Mouse (Mus musculus) brain, embryonic 14.5 days (tissue): ENCODE results near the gene Tenm3. TPM values are rescaled to one million over a fixed set of nuclear protein-coding genes. Genes with fewer than 3 reads are reported as not detected.

Experiments used
- DNase-seq: peaks from one replicate; pipeline ENCODE4 v3.0.0-alpha.2; 2011; ENCODE audit warnings: low read depth
- CTCF ChIP-seq: fragments of 200-500 bp; IDR thresholded peaks from 2 replicates; pipeline ENCODE4 v1.5.1; 2012; ENCODE audit warnings: inconsistent platforms, mild to moderate bottlenecking, moderate library complexity, borderline replicate concordance; ENCODE audit not compliant: insufficient read depth, insufficient read length; ENCODE audit errors: extremely low read depth
- POLR2A ChIP-seq: fragments of 200-500 bp; IDR thresholded peaks from 2 replicates; pipeline ENCODE4 v1.6.1; 2012; ENCODE audit warnings: mild to moderate bottlenecking, inconsistent platforms, borderline replicate concordance; ENCODE audit not compliant: poor library complexity, insufficient read depth, insufficient read length, severe bottlenecking; ENCODE audit errors: extremely low read depth
- polyA plus RNA-seq: library from polyadenylated mRNA; depleted of rRNA; stranded (reverse); fragments of >200 nt; gene quantifications from 2 replicates; pipeline ENCODE4 v1.2.3, GENCODE M21; 2012

The Tenm3 gene
- polyA plus RNA-seq, 1 experiment: 50.8 TPM

DNA sequence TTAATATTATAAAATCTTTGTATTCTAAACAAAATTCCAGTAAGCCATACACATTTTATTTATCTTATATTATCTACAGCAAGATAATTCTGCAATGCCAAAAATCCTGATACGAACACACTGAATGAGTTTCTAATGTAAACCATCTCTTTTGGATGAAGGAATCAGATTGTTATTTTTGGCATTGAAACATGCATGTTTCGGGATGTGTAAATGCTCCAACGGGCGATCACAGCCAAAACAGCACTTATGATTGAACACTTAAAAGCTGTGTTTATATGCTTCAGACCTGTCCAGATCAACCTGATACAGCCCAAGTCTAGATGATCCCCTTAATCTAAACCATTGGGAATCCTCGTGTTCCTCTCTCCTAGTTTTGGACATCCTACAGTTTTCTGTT lies 292.4 kb downstream of the Tenm3 start:
- TF ChIP-seq CTCF: no peak
- no peak for TF ChIP-seq POLR2A

DNA sequence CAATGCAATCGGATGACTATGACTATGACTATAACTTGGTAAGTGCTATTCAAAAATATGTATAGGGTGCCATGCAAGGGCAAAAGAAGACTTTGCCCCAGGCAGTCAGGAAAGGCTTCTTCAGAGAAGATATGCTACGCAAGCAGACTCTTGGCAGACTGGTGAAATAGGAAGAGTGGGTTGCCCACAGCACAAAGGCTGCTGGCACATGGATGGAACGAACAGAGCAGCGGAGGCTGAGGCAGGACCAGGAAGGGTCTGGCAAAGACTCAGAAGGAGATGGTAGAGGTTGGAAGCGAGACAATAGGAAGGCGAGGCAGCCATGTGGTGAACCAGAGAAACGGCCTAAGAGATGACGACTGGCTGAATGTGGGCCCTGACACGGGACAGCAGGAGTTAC lies 294.8 kb downstream of the Tenm3 start:
- TF ChIP-seq CTCF: no peak
- TF ChIP-seq POLR2A: no peak
- DNase-seq: no peak

More for the DNA sequence above, 292.4 kb downstream of the Tenm3 start:
- DNase-seq: no peak

DNA sequence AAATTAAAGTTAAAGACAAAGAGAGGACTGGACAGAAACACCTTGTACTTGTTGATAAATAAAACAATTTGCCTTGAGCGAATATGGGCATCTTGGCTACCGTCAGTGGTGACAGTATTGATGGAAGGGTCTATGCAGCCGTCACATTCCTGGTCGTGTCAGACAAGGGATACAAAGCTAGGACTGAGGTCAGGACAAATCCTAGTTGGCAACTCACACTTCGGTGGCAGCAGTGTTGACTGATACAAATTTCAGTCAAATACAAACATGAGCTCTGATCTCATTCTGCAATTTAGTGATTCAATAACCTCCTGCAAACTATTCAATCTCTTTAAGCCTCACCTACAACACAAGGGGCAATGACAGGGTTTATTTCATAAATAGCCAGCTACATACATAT lies 298.1 kb downstream of the Tenm3 start:
- no peak for DNase-seq
- no peak for TF ChIP-seq CTCF

DNA sequence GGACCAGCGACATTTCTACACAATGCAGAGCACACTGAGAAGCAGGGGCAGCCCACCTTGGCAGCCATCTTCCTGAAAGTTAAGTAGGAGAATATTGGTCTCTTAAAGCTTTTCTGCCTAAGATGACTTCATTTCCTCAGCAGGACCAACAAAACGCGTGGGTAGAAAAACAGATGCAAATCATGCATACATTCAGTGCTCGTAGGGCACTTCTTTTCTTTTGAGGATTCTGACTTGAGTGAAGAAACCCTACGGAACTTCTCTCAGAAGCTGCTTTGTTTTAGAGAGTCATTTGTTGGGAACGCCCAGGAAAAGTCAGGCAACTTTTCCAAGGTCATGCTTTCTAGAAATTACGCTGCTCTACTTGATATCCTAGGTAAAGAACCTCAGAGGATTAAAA lies 298.9 kb downstream of the Tenm3 start:
- no peak for DNase-seq
- TF ChIP-seq CTCF (no peak), POLR2A (no peak)

DNA sequence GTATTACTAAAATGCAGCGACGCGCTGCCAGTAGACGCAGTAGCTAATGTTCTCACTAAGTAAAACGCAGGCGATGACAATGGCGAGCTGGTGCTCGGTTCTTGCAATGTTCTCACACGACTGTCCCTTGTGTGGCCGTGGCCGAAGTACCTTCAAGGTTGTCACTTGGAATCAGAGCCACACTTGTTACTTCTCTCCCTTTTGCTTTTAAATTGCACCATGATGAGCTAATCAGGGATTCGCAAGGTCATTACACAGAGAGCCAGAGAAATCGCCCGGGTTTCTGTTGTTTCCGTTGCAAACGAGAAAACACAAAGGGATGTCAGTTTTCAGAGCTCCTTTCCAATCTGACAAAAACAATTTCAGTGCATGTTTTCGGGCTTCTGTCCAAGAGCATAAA lies 301.6 kb downstream of the Tenm3 start:
- no peak for TF ChIP-seq POLR2A
- no peak for TF ChIP-seq CTCF
- no peak for DNase-seq

DNA sequence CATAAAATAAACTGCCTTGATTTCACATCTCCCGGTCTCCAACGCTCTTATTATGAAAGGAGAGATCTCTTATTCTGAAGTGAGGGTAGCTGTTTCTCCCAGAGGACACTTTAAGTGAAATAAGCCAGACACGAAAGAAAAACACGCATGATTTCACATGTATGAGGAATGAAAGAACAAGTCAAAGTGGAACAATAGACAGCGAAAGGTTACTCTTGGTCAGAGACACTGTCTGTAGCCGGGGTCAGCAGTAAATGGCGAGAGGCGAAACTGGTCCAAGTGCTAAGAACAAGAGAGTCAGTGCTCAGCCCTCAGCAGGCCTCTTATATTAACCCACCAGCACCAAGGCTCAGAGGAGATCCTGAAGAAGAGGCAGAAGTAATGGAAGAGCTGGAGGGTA lies 302.9 kb downstream of the Tenm3 start:
- no peak for TF ChIP-seq POLR2A
- no peak for TF ChIP-seq CTCF
- no peak for DNase-seq

DNA sequence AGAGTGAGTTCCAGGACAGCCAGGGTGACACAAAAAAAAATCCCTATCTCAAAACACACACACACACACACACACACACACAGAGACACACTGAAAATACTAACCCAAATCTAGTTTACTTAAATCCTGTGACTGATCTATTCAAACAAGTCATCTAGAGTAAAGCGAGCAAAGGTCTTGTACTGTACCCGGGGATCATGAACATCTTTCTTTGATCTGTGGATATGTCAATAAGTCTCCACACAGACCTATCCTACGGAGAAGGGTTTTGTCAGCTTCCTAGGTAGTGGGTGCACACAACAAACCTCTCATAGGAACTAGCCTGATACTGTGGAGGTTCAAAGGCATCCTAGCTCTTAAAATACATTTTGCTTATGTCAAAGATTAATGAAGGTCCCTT lies 307.9 kb downstream of the Tenm3 start:
- DNase-seq: no peak
- no peak for TF ChIP-seq CTCF
- no peak for TF ChIP-seq POLR2A

DNA sequence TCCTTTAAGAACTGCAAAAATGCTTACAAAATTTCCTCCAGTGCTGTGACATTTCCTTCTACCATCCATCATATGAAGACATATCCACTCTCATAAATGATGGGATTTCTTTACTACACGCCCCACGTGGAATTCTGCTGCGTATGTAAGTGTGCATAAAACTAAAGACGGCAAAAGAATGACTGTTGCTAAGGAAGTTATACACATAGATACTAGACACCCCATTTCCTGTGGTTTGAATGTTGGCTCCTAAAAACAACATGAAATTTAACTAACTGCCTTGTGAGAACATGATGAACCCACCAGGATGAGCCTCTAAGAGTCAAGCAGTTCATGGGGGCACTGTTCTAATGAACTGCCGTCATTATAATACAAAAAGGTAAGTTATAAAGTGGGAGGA lies 312.0 kb downstream of the Tenm3 start:
- TF ChIP-seq POLR2A (no peak), CTCF (no peak)

DNA sequence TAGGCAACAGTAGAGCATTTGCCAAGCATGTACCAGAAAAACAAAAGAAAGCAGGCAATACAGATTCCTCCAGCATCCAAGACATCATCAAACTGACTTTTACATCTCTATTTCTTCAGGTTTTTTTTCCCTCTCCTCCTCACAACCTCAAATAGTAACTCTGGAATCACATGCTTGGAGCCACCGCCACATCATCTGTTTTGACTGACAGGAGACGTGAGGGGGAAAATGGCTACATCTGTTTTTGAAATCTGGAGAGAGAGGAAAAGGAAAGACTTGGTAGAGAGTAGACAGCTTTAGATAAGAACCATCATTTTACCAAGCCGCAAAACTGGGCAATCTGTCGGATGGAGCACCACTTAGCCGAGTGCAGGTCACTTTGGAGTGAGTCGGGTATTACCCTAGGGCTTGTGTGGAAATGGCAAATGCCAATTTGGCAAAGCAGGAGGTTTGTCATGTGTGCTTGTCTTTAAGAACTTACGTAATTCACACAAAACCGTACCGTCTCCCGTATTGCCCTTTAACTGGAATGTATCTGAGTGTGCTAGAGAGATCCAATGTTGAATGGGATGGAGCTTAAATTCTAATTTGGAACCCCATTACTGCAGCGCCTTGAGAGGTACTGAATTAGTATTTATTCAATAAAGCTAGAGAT lies 312.7 kb downstream of the Tenm3 start:
- DNase-seq: no peak
- TF ChIP-seq CTCF: no peak
- no peak for TF ChIP-seq POLR2A

More for the DNA sequence above, 312.0 kb downstream of the Tenm3 start:
- DNase-seq: no peak

DNA sequence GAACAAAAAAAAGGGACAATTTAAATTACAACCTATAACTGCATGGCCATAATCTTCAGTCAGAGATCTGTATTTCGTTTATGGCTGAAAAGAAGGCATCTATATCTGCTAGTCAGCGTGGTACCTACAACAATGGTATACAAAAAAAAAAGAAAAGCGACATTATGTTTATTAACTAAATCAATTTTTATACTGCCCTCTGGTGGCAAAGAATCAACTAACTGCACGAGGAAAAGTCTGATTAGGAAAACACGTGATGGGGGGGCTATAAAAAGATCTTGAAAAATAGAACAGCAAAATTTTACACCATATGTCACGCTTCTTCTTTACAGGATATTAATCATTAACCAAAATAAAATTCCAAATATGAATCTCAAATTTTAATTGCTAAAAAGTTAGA lies 316.3 kb downstream of the Tenm3 start:
- peak; percentile 73 for DNase-seq
- 0 out of 2 replicates have a peak, but pooled peaks have one; percentile 21 for TF ChIP-seq CTCF
- TF ChIP-seq POLR2A: no peak

DNA sequence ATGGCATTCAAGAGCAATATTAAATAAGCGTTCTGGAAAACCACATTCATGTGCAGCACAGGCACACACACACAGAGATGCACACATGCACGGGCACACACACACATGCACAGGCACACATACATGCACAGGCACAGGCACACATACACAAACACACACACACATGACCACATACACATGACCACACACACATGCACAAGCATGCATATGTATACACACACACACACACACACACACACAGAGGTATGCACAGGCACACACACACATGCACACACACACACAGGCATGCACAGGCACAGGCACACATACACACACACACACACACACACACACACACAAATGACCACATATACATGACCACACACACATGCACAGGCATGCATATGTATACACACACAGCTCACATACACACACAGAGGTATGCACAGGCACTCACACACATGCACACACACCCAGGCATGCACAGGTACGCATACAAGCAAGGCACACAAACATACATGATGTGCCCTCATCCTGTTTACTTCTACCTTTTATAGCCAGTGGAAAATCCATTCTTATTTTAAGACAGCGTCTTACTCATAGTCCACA lies 321.1 kb downstream of the Tenm3 start:
- no peak for DNase-seq
- TF ChIP-seq POLR2A: no peak

DNA sequence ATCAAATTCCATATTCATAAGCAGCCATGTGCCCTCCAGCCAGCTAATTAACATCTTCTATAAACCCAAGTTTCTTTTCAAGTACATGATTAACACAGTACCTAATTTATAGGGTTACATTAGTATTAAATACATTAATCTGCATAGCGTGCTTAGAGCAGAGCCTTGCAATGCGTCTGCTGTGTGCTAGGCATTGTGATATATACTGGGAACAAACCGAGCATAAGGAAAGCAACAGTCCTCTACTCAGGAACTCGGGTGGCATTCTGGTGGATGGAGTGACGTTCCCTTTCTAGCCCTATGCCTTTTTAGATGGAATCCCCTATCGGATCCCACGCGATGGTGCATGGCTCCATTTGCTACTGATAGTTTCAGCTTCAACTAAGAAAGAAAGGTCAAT lies 321.7 kb downstream of the Tenm3 start:
- peak; percentile 56 for DNase-seq
- TF ChIP-seq CTCF: no peak
- no peak for TF ChIP-seq POLR2A
